Mouse (Mus musculus) ES-Bruce4 (cell line): ENCODE measurements around the gene Cdc7.

Source experiments
- CTCF ChIP-seq: IDR thresholded peaks from one replicate; pipeline ENCODE4 v1.8.1; 2011; ENCODE audit warnings: low read depth, low read length
- POLR2A ChIP-seq: IDR thresholded peaks from one replicate; pipeline ENCODE4 v1.8.1; 2011; ENCODE audit warnings: low read length; ENCODE audit not compliant: insufficient read depth

- no peak for TF ChIP-seq POLR2A
- TF ChIP-seq CTCF, result no peak
Observed at GRCm38 (mm10) chr5:107023951-107024350, 59.8 kb downstream of the Cdc7 start.
